In genomic region chr9:105492744-105493143, GRCm38 (mm10) we compare ENCODE assay signal across 16 mouse cellular contexts. TPM values are rescaled to one million over a fixed set of nuclear protein-coding genes. Genes with fewer than 3 reads are reported as not detected.
DNase-seq lines count a peak whose midpoint lies in the region; ATAC-seq lines count a peak whose summit lies in the region.
"Had no signal": no experiment of that assay in that cellular context is flagged by ENCODE, and none has a peak within 500 bp of the region (broad histone marks: within the 10 kb centered on the region; RNA-seq: fewer than 3 reads in every experiment).

No protein-coding gene starts in this region.

- DNase-seq in frontal cortex, adult 2 months (ENCODE audit: extremely low spot score in 1 of 2, low spot score in 1 of 2): peak; percentile 57 to 75
- no peak for DNase-seq in frontal cortex, postnatal 25 days (ENCODE audit: low spot score in 2 of 2)
- DNase-seq in limb, embryonic 10.5 days (ENCODE audit: low spot score): no peak
- DNase-seq in NIH3T3 (ENCODE audit: low read depth): peak; percentile 59
- DNase-seq in natural killer cell, adult 2 months (ENCODE audit: low spot score in 2 of 2): no peak
- DNase-seq in thymus, postnatal 4 days: no peak
- DNase-seq: adrenal gland, postnatal 25 days; cerebellum, adult 2 months; embryo, embryonic 11 days; gastrocnemius, postnatal 14 days; heart, postnatal 14 days; kidney, adult 9 months; liver, embryonic 13.5 days had no signal

- peaks cover 4% of the 10 kb centered on the region; the same call in 1 of the 2 replicates for H3K36me3 ChIP-seq in limb, embryonic 12.5 days
- peaks cover 12% of the 10 kb centered on the region; the same call in 1 of the 2 replicates for H3K36me3 ChIP-seq in limb, embryonic 10.5 days
- H3K36me3 ChIP-seq in midbrain, embryonic 15.5 days (replicated peaks): no peaks in the 10 kb centered on the region
- H3K36me3 ChIP-seq: liver, embryonic 13.5 days had no signal

- H3K4me2 ChIP-seq in limb, embryonic 12.5 days: peak overlapping the region; percentile 93; the same call in 1 of the 2 replicates
- peak overlapping the region; percentile 98 for H3K4me2 ChIP-seq in midbrain, embryonic 15.5 days

- peaks cover 10% of the 10 kb centered on the region; the same call in 1 of the 2 replicates for H3K4me1 ChIP-seq in limb, embryonic 12.5 days (replicated peaks)
- H3K4me1 ChIP-seq in limb, embryonic 10.5 days: peaks cover 16% of the 10 kb centered on the region
- peaks cover 38% of the 10 kb centered on the region for H3K4me1 ChIP-seq in midbrain, embryonic 15.5 days

- 52% methylated on average over 3 of the region's 3 CpGs for WGBS in limb, embryonic 12.5 days
- 60% methylated on average over 3 of the region's 3 CpGs for WGBS in limb, embryonic 10.5 days
- 73% methylated on average over 3 of the region's 3 CpGs for WGBS in midbrain, embryonic 15.5 days

- no peak overlapping the region for H3K9ac ChIP-seq in limb, embryonic 12.5 days (replicated peaks)
- H3K9ac ChIP-seq in midbrain, embryonic 15.5 days: no peak overlapping the region
- H3K9ac ChIP-seq: liver, embryonic 13.5 days had no signal

- no peak for ATAC-seq in limb, embryonic 12.5 days (ENCODE audit: insufficient number of reproducible peaks, insufficient read depth, low FRiP score, low TSS enrichment, low read depth)
- ATAC-seq in midbrain, embryonic 15.5 days (replicated peaks): no peak
- ATAC-seq: CD4-positive, CD25-positive, alpha-beta regulatory T cell, adult 4 months had no signal

- H3K27me3 ChIP-seq in limb, embryonic 12.5 days: no peaks in the 10 kb centered on the region
- no peaks in the 10 kb centered on the region for H3K27me3 ChIP-seq in limb, embryonic 10.5 days (ENCODE audit: low read depth, poor library complexity, severe bottlenecking)
- no peaks in the 10 kb centered on the region for H3K27me3 ChIP-seq in midbrain, embryonic 15.5 days (replicated peaks)
- H3K27me3 ChIP-seq: liver, embryonic 13.5 days had no signal

- no peak overlapping the region for H3K4me3 ChIP-seq in limb, embryonic 12.5 days (replicated peaks)
- H3K4me3 ChIP-seq in limb, embryonic 10.5 days: no peak overlapping the region
- H3K4me3 ChIP-seq in midbrain, embryonic 15.5 days: 0 out of 2 replicates have a peak overlapping the region, but pooled peaks have one; percentile 72
- H3K4me3 ChIP-seq: liver, embryonic 13.5 days had no signal

- H3K27ac ChIP-seq in limb, embryonic 12.5 days: no peak overlapping the region
- no peak overlapping the region for H3K27ac ChIP-seq in limb, embryonic 10.5 days
- H3K27ac ChIP-seq in midbrain, embryonic 15.5 days: no peak overlapping the region
- H3K27ac ChIP-seq: liver, embryonic 13.5 days had no signal

- H3K9me3 ChIP-seq in limb, embryonic 12.5 days: no peaks in the 10 kb centered on the region
- H3K9me3 ChIP-seq in limb, embryonic 10.5 days (replicated peaks): no peaks in the 10 kb centered on the region
- no peaks in the 10 kb centered on the region for H3K9me3 ChIP-seq in midbrain, embryonic 15.5 days
- H3K9me3 ChIP-seq: liver, embryonic 13.5 days had no signal

RNA-seq across cellular contexts. Expression of gene Atp2c1, which starts 34.4 kb away (rescaled TPM):
- polyA plus RNA-seq in frontal cortex, adult 2 months (2012; rRNA removed): 135 and 138 TPM in 2 replicates
- 59.7 TPM in 2 replicates for polyA plus RNA-seq in limb, embryonic 12.5 days (2016; fragmentation: Nextera tagmentation; extraction: Ambion mirVana)
- polyA plus RNA-seq in limb, embryonic 10.5 days (2016; fragmentation: Nextera tagmentation; extraction: Ambion mirVana): 48.8 and 53.6 TPM in 2 replicates
- 110 and 113 TPM in 2 replicates for polyA plus RNA-seq in midbrain, embryonic 15.5 days (2015; fragmentation: Nextera tagmentation; extraction: Ambion mirVana)

Comparison
In these comparisons a context has a peak if more than half of its experiments do, and no peak if none do; other contexts are left out.
1. DNase-seq: peak in frontal cortex, adult 2 months (2 of 2) and NIH3T3 (single experiment); none in frontal cortex, postnatal 25 days (0 of 2), limb, embryonic 10.5 days (single experiment), natural killer cell, adult 2 months (0 of 2) and thymus, postnatal 4 days (single experiment).